Mouse (Mus musculus) frontal cortex, postnatal 14 days (tissue): ENCODE results near the gene Tdrd1.
"Not testable (repeated sequence)": the region's sequence is repeated elsewhere in the genome, so short reads cannot be mapped to it uniquely, and the experiment has no call there.

Experiments
- DNase-seq, 2 experiments: peaks; one replicate each; pipeline ENCODE4 v3.0.0; 2022; ENCODE audit warnings: low spot score in 2 of 2

Gene Tdrd1

GRCm38 (mm10) chr19:56826047-56826631 is at the start of gene Tdrd1:
Gene Tdrd1 (plus strand): TSS chr19:56826209.
- DNase-seq = no peak

- DNase-seq = peak in 1 of 2 experiments; percentile 37
Observed at GRCm38 (mm10) chr19:56776719-56777382, 49.2 kb upstream of the Tdrd1 start.

- DNase-seq = not testable (repeated sequence)
Observed at GRCm38 (mm10) chr19:56778532-56778931, 47.5 kb upstream of the Tdrd1 start.

- no peak for DNase-seq
Observed at GRCm38 (mm10) chr19:56787911-56788310, 38.1 kb upstream of the Tdrd1 start.

- no peak for DNase-seq
Observed at GRCm38 (mm10) chr19:56788952-56789351, 37.1 kb upstream of the Tdrd1 start.

GRCm38 (mm10) chr19:56797376-56797775 is 28.6 kb upstream of the Tdrd1 start:
- DNase-seq = no peak

- DNase-seq = no peak
Observed at GRCm38 (mm10) chr19:56800226-56800625, 25.8 kb upstream of the Tdrd1 start.

- no peak for DNase-seq
Observed at GRCm38 (mm10) chr19:56800930-56801655, 24.9 kb upstream of the Tdrd1 start.

GRCm38 (mm10) chr19:56801656-56802351 is 24.2 kb upstream of the Tdrd1 start:
- no peak for DNase-seq

- DNase-seq = no peak
Observed at GRCm38 (mm10) chr19:56802352-56802746, 23.7 kb upstream of the Tdrd1 start.

GRCm38 (mm10) chr19:56805366-56805765 is 20.6 kb upstream of the Tdrd1 start:
- no peak for DNase-seq

GRCm38 (mm10) chr19:56807122-56807521 is 18.9 kb upstream of the Tdrd1 start:
- no peak for DNase-seq

GRCm38 (mm10) chr19:56808771-56809170 is 17.2 kb upstream of the Tdrd1 start:
- DNase-seq = no peak

GRCm38 (mm10) chr19:56810641-56811146 is 15.3 kb upstream of the Tdrd1 start:
- DNase-seq = no peak

GRCm38 (mm10) chr19:56811590-56811989 is 14.4 kb upstream of the Tdrd1 start:
- DNase-seq = peak in 1 of 2 experiments; percentile 20

GRCm38 (mm10) chr19:56813360-56813759 is 12.6 kb upstream of the Tdrd1 start:
- DNase-seq = no peak

- peak; percentile 12 to 16 for DNase-seq
Observed at GRCm38 (mm10) chr19:56817851-56818526, 8.0 kb upstream of the Tdrd1 start.

GRCm38 (mm10) chr19:56821040-56821797 is 4.8 kb upstream of the Tdrd1 start:
- no peak for DNase-seq

- DNase-seq = peak; percentile 89 to 97
Observed at GRCm38 (mm10) chr19:56821798-56822447, 4.1 kb upstream of the Tdrd1 start, which contains the start of gene Ccdc186. Gene Ccdc186 (minus strand): TSS chr19:56822190.

GRCm38 (mm10) chr19:56822448-56822836 is 3.6 kb upstream of the Tdrd1 start:
- DNase-seq = no peak
